Mouse (Mus musculus) B cell, adult 2 months (primary cell): ENCODE data around the gene Defa28.
"Not testable (repeated sequence)": the region's sequence is repeated elsewhere in the genome, so short reads cannot be mapped to it uniquely, and the experiment has no call there.

Experiments used
- DNase-seq, 2 experiments: peaks; one replicate each; pipeline ENCODE4 v3.0.0; 2022

Defa28 gene

DNA sequence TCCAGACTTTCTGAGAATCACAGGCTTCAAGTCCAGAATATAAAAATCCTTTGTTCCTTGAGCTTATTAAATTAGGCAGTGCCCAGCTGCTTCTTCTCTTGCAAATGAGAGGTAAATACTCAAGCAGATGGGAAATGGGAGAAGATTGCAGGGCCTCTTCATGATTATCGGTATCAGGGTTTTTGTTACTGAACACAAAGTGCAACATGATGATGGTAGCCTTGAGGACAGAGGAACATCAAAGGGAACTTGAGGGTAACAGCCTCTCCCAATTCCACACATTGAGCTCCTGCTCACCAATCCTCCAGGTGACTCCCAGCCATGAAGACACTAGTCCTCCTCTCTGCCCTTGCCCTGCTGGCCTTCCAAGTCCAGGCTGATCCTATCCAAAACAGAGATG lies at the start of gene Defa28:
TSS of gene Defa28 (plus strand) at position 301 of the 400 bp plus-strand sequence.
- DNase-seq: not testable (repeated sequence)

DNA sequence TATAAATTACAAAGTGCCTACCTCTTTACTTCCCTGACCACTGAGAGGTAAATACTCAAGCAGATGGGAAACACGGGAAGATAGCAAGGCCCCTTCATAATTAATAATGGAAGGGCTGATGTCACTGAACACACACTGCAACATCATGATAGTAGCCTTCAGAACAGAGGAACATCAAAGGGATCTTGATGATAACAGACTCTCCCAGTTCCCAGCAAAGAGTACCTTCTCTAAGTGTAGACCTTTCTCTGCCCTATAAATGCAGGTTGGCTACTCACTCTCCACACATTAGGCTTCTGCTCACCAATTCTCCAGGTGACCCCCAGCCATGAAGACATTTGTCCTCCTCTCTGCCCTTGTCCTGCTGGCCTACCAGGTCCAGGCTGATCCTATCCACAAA lies 17.7 kb upstream of the Defa28 start, which contains the start of gene Defa37:
TSS of gene Defa37 (plus strand) at position 301 of the 400 bp plus-strand sequence.
- DNase-seq: not testable (repeated sequence)

DNA sequence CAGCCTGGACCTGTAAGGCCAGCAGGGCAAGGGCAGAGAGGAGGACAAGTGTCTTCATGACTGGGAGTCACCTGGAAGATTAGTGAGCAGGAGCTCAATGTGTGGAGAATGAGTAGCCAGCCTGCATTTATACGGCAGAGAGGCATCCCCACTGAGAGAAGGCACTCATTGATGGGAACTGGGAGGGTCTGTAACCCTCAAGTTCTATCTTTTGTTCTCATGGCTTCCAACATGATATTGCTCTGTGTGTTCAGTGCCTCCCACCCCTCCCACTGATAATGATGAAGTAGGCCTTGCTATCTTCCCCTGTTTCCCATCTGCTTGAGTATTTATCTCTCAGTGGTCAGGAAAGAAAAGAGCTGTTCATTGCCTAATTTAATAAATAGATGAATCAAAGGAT lies 11.6 kb downstream of the Defa28 start, which contains the start of gene Gm7861:
TSS of gene Gm7861 (minus strand) at position 101 of the 400 bp plus-strand sequence.
- not testable (repeated sequence) for DNase-seq

DNA sequence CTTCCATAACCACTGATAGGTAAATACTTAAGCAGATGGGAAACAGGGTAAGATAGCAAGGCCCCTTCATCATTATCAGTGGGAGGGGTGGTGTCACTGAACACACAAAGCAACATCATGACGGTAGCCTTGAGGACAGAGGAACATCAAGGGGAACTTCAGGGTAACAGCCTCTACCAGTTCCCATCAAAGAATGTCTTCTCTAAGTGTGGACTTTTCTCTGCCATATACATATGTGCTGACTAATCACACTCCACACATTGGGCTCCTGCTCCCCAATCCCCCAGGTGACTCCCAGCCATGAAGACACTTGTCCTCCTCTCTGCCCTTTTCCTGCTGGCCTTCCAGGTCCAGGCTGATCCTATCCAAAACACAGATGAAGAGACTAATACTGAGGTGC lies 35.1 kb downstream of the Defa28 start, which contains the start of gene Defa26:
TSS of gene Defa26 (plus strand) at position 301 of the 400 bp plus-strand sequence.
- not testable (repeated sequence) for DNase-seq
